Mouse (Mus musculus): Measurements from ENCODE around the gene Gm572. TPM values are rescaled to one million over a fixed set of nuclear protein-coding genes. Genes with fewer than 3 reads are reported as not detected.
A peak's percentile ranks its signal among the peaks of the same experiment; 100 is the strongest.

Gm572 gene
- polyA plus RNA-seq, 1 experiment from 2014 or later = not detected

DNA sequence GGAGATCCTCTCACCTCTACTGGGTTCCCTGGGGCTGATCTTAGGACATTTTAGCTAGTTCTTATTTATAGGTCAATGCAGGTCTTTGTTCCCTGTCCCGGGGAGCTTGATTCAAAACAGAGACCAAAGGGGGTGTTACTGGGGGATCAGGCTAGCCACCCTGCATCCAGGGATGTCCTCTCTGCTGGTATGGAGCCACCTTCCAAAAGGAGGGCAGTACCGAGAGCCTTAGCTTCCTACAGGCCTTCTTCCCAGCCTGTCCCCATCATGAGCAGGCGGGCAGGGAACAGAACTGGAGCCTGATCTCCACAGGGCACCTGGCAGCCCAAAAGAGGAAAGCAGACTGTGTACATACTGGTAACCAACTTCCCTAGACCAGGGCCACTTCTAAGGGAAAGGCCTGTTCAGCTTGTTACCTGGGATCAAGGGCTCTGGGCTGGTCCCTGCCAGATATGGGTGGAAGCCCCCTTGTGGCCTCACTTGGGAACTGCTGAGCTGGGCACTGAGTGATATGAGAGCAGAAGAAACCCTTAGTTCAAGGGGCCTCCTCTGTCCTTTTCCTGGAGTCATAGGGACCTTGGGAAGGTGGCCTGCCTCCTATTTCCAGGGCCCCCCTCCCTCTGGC is 38.5 kb upstream of the Gm572 start:
- peaks cover under 1% of the 10 kb centered on the region; the same call in 1 of the 2 replicates for H3K36me3 ChIP-seq
- DNase-seq (peak; percentile 60), ATAC-seq (ENCODE audit: low read depth) (peak; percentile 51; the same call in 1 of the 2 replicates)
- H3K4me3 ChIP-seq (replicated peaks) = no peak overlapping the region
- no peak overlapping the region for H3K27ac ChIP-seq
- H3K9ac ChIP-seq = no peak overlapping the region
- no peak overlapping the region for H3K4me2 ChIP-seq
- H3K9me3 ChIP-seq (replicated peaks) = no peaks in the 10 kb centered on the region
- H3K4me1 ChIP-seq (replicated peaks) = peaks cover 32% of the 10 kb centered on the region
- no peaks in the 10 kb centered on the region for H3K27me3 ChIP-seq
- 71% methylated on average over 3 of the region's 3 CpGs for WGBS (ENCODE audit: insufficient replicate concordance)

DNA sequence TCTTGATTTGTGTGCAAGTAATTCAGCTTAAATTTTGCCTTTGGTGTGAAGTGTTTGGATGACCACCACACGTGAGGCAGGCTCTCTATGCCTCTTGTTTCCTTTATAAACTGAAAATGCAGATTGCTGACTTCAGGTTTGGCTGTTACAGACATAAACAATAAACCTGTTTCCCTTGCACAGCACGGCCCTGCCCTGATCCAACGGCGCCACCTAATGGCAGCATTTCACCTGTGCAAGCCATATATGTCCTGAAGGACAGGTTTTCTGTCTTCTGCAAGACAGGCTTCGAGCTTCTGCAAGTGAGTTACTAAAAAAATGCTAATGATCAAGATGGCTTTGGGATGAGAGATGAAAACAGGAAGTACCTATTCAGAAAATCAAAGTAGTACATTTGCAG is 35.4 kb upstream of the Gm572 start:
- peaks cover 13% of the 10 kb centered on the region for H3K36me3 ChIP-seq
- H3K4me1 ChIP-seq (replicated peaks) = peaks cover 11% of the 10 kb centered on the region
- no peak overlapping the region for H3K4me3 ChIP-seq (replicated peaks)
- no peaks in the 10 kb centered on the region for H3K27me3 ChIP-seq
- H3K9ac ChIP-seq = no peak overlapping the region
- no peak overlapping the region for H3K4me2 ChIP-seq
- peak; percentile 59 for DNase-seq
- H3K27ac ChIP-seq = no peak overlapping the region
- 0 out of 2 replicates have a peak, but pooled peaks have one; percentile 29 for ATAC-seq (ENCODE audit: low read depth)
- H3K9me3 ChIP-seq (replicated peaks) = no peaks in the 10 kb centered on the region
- WGBS (ENCODE audit: insufficient replicate concordance) = 16% methylated on average over 5 of the region's 5 CpGs

DNA sequence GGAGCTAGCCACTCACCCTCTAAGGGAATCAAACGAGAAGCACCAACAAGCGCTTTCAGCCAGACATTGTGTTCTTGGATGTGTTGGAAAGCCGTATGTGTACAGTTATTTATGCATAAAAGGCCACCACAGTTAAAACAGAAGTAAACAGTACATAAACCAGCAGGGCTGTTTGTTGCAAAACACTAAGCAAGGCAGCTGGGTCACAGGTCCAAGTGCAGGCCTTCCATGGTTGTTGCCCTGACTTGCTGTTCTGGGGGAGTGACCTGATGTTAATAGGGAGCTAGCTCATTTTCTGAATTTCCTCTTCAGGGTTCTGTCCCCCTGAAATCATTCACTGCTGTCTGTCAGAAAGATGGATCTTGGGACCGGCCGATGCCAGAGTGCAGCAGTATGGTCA is 33.3 kb upstream of the Gm572 start:
- Histone ChIP-seq H3K9ac (no peak overlapping the region), H3K9me3 (replicated peaks) (no peaks in the 10 kb centered on the region), H3K27ac (no peak overlapping the region), H3K4me1 (replicated peaks) (0 out of 2 replicates have a peak, but pooled peaks cover 7% of the 10 kb centered on the region), H3K27me3 (no peaks in the 10 kb centered on the region), H3K4me2 (no peak overlapping the region), H3K4me3 (replicated peaks) (no peak overlapping the region), H3K36me3 (peaks cover 31% of the 10 kb centered on the region)
- 74% methylated on average over 5 of the region's 5 CpGs for WGBS (ENCODE audit: insufficient replicate concordance)
- ATAC-seq (ENCODE audit: low read depth) (no peak), DNase-seq (no peak)

DNA sequence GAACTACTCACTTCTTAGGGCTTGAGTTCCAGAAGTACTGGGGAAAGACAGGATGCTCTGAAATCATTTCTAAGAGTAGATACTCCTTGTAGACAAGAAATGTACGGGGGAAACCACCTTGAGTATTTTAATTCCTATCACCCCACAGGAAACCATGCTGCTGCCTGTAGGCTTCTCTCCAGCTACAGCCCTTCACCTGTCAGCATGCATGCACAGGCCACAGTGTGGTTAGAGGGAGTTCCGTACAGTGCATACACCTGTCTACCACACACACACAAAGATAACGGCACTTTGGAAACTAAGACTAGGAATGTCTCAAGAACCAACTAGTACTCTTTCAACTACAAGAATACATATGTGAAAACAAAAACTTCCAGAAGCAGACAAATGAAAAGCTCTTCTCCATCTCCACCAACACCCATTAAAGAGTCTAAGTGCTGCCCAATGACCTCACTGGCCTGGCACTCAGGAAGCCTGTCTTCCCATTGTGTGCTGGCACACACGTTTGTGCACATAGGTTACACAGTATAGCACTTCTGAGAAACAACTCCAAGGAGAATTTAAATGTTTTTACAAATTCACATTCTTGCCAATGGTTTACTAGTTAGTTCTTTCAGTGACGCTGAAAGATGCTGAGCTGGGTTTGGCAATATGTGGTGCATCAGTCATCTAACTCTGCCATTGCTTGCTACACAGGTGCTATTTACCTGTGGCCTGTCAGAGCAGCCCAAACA is 32.3 kb upstream of the Gm572 start:
- H3K9me3 ChIP-seq (replicated peaks) = no peaks in the 10 kb centered on the region
- H3K27ac ChIP-seq = no peak overlapping the region
- H3K36me3 ChIP-seq = peaks cover 41% of the 10 kb centered on the region
- H3K9ac ChIP-seq = no peak overlapping the region
- no peaks in the 10 kb centered on the region for H3K27me3 ChIP-seq
- no peak overlapping the region for H3K4me2 ChIP-seq
- ATAC-seq (ENCODE audit: low read depth) (no peak), DNase-seq (no peak)
- H3K4me3 ChIP-seq (replicated peaks) = no peak overlapping the region
- H3K4me1 ChIP-seq (replicated peaks) = 0 out of 2 replicates have a peak, but pooled peaks cover 7% of the 10 kb centered on the region
- WGBS (ENCODE audit: insufficient replicate concordance) = 64% methylated on average over 5 of the region's 5 CpGs

DNA sequence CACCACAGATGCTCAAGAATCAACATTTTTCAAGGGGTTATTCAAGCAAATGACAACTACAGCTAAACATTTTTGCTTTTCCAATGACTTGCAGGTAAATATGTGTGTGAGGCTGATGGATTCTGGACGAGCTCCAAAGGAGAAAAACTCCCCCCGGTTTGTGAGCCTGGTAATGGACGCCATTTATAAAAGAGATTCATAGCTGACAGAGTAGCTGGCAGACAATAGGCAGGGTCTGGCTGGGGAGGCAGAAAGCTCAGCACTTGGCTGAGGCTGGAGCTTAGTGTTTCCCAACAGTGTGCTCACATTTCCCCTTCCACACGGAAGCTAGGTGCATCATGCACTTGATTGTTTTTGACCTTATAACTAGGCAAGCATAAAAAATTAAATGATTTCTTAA is 30.6 kb upstream of the Gm572 start:
- ATAC-seq (ENCODE audit: low read depth) (no peak), DNase-seq (no peak)
- Histone ChIP-seq H3K4me3 (replicated peaks) (no peak overlapping the region), H3K27ac (no peak overlapping the region), H3K36me3 (peaks cover 59% of the 10 kb centered on the region), H3K9me3 (replicated peaks) (no peaks in the 10 kb centered on the region), H3K4me1 (replicated peaks) (0 out of 2 replicates have a peak, but pooled peaks cover 7% of the 10 kb centered on the region), H3K4me2 (no peak overlapping the region), H3K27me3 (no peaks in the 10 kb centered on the region), H3K9ac (no peak overlapping the region)
- WGBS (ENCODE audit: insufficient replicate concordance) = 74% methylated on average over 4 of the region's 4 CpGs

DNA sequence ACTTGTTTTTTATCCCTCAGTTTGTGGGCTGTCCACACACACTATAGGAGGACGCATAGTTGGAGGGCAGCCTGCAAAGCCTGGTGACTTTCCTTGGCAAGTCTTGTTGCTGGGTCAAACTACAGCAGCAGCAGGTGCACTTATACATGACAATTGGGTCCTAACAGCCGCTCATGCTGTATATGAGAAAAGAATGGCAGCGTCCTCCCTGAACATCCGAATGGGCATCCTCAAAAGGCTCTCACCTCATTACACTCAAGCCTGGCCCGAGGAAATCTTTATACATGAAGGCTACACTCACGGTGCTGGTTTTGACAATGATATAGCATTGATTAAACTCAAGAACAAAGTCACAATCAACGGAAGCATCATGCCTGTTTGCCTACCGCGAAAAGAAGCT is 29.4 kb upstream of the Gm572 start:
- DNase-seq (no peak), ATAC-seq (ENCODE audit: low read depth) (no peak)
- H3K27me3 ChIP-seq = no peaks in the 10 kb centered on the region
- H3K36me3 ChIP-seq = peaks cover 67% of the 10 kb centered on the region
- H3K4me2 ChIP-seq = no peak overlapping the region
- H3K9me3 ChIP-seq (replicated peaks) = no peaks in the 10 kb centered on the region
- H3K27ac ChIP-seq = no peak overlapping the region
- 0 out of 2 replicates have a peak, but pooled peaks cover 7% of the 10 kb centered on the region for H3K4me1 ChIP-seq (replicated peaks)
- no peak overlapping the region for H3K9ac ChIP-seq
- no peak overlapping the region for H3K4me3 ChIP-seq (replicated peaks)
- 85% methylated on average over 9 of the region's 9 CpGs for WGBS (ENCODE audit: insufficient replicate concordance)

DNA sequence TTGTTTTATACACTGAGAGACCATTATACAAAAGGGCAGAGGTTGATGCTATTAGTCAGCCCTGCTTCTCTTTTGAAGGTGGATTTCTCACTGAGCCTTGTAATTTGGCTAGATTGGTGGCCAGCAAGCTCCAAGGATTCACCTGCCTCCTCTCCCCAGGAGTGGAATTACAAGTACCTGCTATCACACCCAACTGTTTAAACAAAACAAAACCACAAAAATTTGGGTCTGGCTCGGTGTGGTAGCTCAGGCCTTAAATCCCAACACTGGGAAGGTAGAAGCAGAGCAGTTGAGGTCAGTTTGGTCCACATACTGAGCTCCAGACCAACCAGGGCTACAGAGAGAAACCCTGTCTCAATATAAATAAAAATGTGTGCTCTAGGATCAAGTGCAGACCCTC is 23.3 kb upstream of the Gm572 start:
- DNase-seq (no peak), ATAC-seq (ENCODE audit: low read depth) (no peak)
- H3K9ac ChIP-seq = no peak overlapping the region
- peaks cover 94% of the 10 kb centered on the region for H3K36me3 ChIP-seq
- no peak overlapping the region for H3K27ac ChIP-seq
- H3K9me3 ChIP-seq (replicated peaks) = no peaks in the 10 kb centered on the region
- 68% methylated on average over 1 of the region's 1 CpGs for WGBS (ENCODE audit: insufficient replicate concordance)
- H3K4me3 ChIP-seq (replicated peaks) = no peak overlapping the region
- peaks cover 31% of the 10 kb centered on the region for H3K4me1 ChIP-seq (replicated peaks)
- no peaks in the 10 kb centered on the region for H3K27me3 ChIP-seq
- no peak overlapping the region for H3K4me2 ChIP-seq

DNA sequence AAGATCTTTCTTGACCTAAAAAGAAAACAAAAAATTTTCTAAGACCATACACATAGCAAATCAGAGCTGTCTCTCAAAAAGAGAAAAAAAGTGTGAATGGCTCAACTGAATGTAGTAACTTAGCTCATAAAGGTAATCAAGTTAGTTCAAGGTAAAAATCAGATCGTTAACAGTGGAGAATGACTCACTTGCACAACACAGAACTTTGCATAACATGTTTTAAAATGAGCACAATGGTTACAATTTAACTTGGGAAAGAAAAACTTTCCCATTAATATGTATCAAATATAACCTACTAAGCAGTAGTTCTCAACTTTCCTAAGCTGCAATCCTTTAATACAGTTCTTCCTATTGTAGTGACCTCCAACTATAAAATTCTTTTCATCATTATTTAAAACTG is 22.4 kb upstream of the Gm572 start:
- no peak overlapping the region for H3K4me3 ChIP-seq (replicated peaks)

DNA sequence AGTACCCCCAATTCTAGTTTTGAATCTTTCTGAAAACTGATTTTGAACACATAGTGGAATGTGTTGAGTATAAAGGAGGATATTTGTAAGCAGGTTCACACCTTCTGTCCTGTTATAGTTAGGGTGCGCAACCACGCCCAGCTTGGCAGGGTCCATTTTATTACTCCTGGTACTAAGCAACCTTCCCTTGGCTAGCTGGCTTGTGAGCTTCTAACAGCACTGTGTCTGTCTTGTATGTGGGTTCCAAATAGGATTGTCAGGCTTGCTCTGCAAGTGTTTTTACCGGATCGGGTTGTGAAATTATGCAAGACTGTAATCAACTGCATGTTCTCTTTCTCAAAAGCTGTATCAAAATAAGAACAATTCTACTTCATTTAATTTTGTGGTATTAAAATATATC is 20.6 kb upstream of the Gm572 start:
- Histone ChIP-seq H3K4me2 (no peak overlapping the region), H3K9me3 (replicated peaks) (no peaks in the 10 kb centered on the region), H3K4me3 (replicated peaks) (no peak overlapping the region), H3K36me3 (peaks cover 72% of the 10 kb centered on the region), H3K4me1 (replicated peaks) (peaks cover 42% of the 10 kb centered on the region), H3K27me3 (no peaks in the 10 kb centered on the region), H3K9ac (no peak overlapping the region; the same call in 1 of the 2 replicates), H3K27ac (no peak overlapping the region)
- 89% methylated on average over 4 of the region's 4 CpGs for WGBS (ENCODE audit: insufficient replicate concordance)
- no peak for ATAC-seq (ENCODE audit: low read depth)
- DNase-seq = no peak

More for the DNA sequence above, 22.4 kb upstream of the Gm572 start:
- Histone ChIP-seq H3K4me1 (replicated peaks) (peaks cover 38% of the 10 kb centered on the region), H3K27me3 (no peaks in the 10 kb centered on the region), H3K27ac (no peak overlapping the region), H3K9ac (no peak overlapping the region), H3K9me3 (replicated peaks) (no peaks in the 10 kb centered on the region), H3K36me3 (peaks cover 90% of the 10 kb centered on the region), H3K4me2 (no peak overlapping the region)
- ATAC-seq (ENCODE audit: low read depth) = no peak
- WGBS (ENCODE audit: insufficient replicate concordance) = 94% methylated on average over 1 of the region's 1 CpGs
- DNase-seq = no peak

DNA sequence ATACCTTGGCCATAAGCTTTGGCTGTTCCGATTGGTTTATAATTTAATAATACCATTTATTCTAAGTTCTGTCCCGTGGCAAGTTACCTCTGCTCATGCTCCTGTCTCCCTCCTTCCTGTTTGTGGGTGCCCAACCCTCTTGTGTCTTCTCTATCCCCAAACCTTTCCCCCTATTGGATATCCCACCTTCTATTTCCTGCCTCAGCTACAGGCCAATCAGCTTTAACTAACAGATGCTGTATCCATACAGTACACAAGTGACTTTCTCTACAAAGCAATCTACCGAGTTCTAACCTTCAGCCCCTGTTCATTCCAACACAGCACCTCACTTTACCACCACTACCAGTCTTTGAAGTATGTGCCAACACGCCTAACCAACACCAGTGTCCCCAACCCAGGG is 19.5 kb upstream of the Gm572 start:
- Histone ChIP-seq H3K9ac (peak overlapping the region; percentile 9; the same call in 1 of the 2 replicates), H3K4me2 (peak overlapping the region; percentile 79), H3K9me3 (replicated peaks) (no peaks in the 10 kb centered on the region), H3K4me3 (replicated peaks) (peak overlapping the region; percentile 86), H3K27me3 (no peaks in the 10 kb centered on the region), H3K4me1 (replicated peaks) (peaks cover 47% of the 10 kb centered on the region), H3K36me3 (peaks cover 65% of the 10 kb centered on the region), H3K27ac (no peak overlapping the region)
- DNase-seq = no peak
- ATAC-seq (ENCODE audit: low read depth) = no peak
- WGBS (ENCODE audit: insufficient replicate concordance) = 74% methylated on average over 4 of the region's 4 CpGs

DNA sequence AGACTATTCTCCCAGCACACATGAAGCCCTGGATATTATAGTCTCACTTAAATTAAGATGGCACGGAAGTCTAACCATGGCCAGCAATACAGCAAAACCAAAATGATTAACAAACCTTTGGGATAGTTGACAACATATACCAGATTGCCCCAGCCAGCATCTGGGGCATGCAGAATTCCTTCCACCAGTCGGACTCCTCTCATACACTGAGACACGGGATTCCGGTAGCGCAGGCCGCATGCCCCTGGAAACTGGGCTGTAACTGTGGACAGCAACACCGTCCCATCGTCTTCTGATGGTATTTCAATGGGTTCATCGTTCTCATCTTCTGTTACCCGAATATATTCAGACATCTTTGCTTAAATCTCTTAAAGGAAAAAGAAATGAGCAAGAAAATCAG is 18.1 kb upstream of the Gm572 start:
- DNase-seq (no peak), ATAC-seq (ENCODE audit: low read depth) (no peak)
- peaks cover 45% of the 10 kb centered on the region for H3K4me1 ChIP-seq (replicated peaks)
- peak overlapping the region; percentile 86 for H3K4me3 ChIP-seq (replicated peaks)
- H3K4me2 ChIP-seq = peak overlapping the region; percentile 79
- peaks cover 51% of the 10 kb centered on the region for H3K36me3 ChIP-seq
- WGBS (ENCODE audit: insufficient replicate concordance) = 77% methylated on average over 10 of the region's 10 CpGs
- H3K9me3 ChIP-seq (replicated peaks) = no peaks in the 10 kb centered on the region
- no peaks in the 10 kb centered on the region for H3K27me3 ChIP-seq
- H3K27ac ChIP-seq = no peak overlapping the region
- peak overlapping the region; percentile 93 for H3K9ac ChIP-seq
